Mouse (Mus musculus) urinary bladder, adult 2 months (tissue): ENCODE data around the gene Azin2. TPM values are rescaled to one million over a fixed set of nuclear protein-coding genes. Genes with fewer than 3 reads are reported as not detected.

ENCODE experiments used
- DNase-seq: peaks from one replicate; pipeline ENCODE4 v3.0.0; 2022; ENCODE audit warnings: low spot score
- polyA plus RNA-seq: library from polyadenylated mRNA; depleted of rRNA; stranded (reverse); fragments of >200 nt; gene quantifications from 2 replicates; pipeline ENCODE4 v1.2.3, GENCODE M21; 2012

Azin2 gene
- polyA plus RNA-seq, 1 experiment = 18.8 TPM

GRCm38 (mm10) chr4:128935595-128935994 lies 26.6 kb downstream of the Azin2 start:
- no peak for DNase-seq

DNA sequence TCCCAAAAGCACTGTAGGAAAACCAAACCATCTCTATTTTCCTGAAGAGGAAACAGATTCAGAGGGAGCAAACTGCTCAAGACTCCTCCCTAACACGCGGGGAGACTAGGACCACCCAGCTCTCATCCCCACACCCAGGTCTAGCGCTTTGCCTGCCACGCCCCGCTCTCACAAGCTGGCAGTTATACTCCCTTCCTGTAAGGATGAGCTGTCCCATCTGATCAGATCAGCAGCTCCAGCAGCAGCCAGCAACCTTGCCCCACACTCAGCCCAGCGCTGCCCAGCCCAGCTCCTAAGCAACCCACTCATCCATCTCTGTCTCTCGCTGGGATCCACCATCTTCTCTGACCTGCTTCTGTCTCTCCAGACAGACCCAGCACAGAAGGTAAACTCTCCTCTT lies 29.5 kb downstream of the Azin2 start:
- no peak for DNase-seq

DNA sequence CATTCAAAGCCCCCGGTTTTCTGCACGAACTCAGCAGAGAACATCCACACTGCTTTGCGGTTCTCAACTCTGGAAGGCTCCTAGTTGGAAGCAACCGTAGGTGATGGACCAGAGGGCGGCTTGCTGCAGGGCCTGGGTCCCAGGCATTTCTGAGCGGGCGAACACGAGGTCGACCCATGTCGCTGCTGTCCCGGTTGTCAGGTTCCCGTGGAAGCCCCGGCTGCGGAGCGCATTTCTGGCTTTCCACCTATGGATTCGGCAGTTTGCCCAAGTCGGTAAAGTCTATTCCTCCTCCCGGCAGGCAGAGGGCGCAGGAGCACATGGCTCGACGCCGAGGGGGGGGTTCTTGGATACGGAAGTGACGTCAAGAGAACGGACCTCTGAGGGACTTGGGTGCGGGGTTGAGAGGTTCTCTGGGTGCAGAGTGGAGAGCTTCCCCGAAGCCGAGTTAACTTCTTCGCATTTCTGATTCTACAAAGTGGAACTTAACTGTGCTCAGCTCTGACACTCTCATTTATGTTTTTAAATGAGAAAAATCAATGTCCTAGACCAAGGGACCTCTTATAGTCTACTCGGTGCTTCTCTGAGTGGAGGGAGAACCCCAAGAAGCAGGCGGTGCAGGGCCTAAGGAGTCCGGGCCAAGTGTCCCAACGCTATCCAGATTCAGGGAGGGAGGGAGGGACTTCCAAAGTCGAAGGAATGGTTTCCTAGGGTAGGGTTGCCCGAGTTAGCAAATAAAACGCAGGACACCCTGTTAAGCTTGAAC lies 37.2 kb downstream of the Azin2 start:
- DNase-seq = peak; percentile 60

GRCm38 (mm10) chr4:128923603-128924002 lies 38.6 kb downstream of the Azin2 start:
- no peak for DNase-seq

DNA sequence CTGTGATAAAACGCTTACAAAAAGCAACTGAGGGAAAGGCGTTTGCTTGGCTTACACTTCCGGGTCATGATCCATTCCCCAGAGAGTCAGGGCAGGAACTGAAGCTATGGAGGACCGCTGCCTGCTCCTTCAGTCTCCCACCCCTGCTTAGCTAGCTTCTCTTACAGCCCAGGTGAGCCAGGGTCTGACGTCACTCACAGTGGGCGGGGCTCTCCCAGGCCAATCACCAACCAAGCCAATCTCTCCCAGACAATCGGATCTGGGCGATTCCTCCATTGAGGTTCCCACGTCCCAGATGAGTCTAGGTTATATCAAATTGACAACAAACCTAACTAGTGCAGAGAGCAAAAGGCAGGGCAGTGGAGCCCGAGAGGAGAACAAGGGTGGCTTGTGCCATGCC lies 43.1 kb downstream of the Azin2 start:
- no peak for DNase-seq

- DNase-seq = no peak
These were observed 44.1 kb downstream of the Azin2 start for GRCm38 (mm10) chr4:128918187-128918586.

- DNase-seq = no peak
These were observed 44.5 kb downstream of the Azin2 start for GRCm38 (mm10) chr4:128917756-128918155.

GRCm38 (mm10) chr4:128917119-128917518 lies 45.1 kb downstream of the Azin2 start:
- DNase-seq = no peak

DNA sequence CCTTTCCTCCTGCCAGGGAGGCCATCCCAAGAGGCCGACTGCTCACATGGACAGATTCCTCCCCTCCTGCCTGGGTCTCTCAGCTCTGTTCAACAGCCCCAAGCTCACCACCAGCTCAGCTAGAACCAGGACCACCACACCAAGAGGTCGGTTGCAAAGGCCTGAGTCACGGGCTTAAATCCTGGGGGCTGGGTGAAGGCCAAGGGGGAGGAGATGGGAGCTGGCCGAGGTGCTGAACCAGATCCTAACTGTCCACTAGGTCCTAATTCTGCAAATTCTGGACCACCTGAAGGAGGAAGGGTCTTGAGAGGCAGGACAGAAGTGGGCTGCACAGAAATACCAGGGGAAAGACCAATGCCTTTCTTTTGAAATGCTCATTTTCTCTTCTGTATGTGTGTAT lies 48.4 kb downstream of the Azin2 start:
- no peak for DNase-seq

DNA sequence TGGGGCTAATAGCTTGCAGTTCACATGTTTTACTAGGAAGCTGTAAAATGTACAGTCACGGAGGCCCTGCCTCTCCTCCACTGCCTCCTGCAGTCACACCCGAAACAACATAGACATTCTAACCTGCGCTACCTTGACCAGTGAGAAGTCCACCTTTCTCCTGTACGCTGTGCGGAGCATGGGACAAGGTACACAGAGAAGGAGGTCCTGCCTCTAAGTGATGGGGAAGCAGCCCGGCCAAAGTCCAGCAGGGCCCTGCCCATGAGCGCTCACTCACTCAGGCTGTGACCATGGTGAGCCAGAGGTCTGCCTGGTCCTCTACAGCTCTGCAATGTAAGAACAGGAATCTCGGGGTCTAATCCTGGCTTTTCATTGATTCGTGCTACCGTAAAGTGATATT lies 50.2 kb downstream of the Azin2 start:
- no peak for DNase-seq

DNA sequence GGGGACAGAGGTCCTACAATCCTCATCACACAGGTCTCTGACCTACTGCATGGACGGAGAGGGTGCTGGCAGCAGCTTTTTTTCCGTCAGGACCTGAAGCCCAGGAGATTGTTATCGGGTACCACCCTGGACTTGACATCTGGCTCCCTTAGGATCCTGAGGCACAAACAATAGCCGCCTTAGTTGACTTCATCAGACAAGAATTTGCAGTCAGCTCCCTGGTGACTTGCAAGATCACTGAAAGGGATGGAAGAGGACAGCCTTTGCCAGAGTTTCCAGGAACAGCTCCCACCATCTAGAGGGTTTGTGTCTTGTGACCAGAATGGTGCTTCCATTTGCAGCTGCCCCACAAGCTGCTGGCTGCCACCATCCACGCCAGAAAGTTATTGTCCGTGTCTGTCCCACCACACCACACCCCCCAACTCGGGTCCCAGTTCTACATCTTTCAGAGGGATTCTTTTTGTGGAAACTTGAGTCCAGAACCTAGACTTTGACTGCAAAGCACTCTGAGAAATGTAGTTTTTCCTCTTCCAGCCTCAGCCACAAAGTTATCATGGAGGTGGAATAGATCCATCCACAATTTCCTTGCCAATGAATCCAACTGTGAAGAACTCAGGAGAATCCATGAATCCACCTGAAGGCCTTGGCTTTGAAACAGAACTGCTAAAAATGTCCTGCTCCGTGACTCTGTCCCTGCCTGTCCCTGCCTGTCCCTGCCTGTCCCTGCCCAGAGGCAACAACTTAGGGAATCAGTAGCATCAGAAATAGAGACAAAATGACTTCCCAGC lies 51.8 kb downstream of the Azin2 start:
- DNase-seq = no peak

DNA sequence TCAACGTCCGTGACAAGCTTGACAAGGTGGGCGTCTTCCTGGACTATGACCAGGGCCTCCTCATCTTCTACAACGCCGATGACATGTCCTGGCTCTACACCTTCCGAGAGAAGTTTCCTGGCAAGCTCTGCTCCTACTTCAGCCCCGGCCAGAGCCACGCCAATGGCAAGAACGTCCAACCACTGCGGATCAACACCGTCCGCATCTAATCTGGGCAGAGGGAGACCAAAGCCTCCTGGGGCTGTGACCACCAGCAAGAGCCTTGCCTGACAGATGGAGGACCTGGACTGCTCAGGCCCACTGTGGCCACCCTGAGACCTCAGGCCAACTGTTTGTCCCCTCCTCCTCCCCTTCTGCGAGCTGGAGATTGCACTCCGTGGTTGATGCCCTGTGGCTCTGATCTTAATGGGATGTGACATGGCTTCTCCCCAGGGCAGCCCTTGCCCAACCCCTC lies 52.8 kb downstream of the Azin2 start:
- no peak for DNase-seq

DNA sequence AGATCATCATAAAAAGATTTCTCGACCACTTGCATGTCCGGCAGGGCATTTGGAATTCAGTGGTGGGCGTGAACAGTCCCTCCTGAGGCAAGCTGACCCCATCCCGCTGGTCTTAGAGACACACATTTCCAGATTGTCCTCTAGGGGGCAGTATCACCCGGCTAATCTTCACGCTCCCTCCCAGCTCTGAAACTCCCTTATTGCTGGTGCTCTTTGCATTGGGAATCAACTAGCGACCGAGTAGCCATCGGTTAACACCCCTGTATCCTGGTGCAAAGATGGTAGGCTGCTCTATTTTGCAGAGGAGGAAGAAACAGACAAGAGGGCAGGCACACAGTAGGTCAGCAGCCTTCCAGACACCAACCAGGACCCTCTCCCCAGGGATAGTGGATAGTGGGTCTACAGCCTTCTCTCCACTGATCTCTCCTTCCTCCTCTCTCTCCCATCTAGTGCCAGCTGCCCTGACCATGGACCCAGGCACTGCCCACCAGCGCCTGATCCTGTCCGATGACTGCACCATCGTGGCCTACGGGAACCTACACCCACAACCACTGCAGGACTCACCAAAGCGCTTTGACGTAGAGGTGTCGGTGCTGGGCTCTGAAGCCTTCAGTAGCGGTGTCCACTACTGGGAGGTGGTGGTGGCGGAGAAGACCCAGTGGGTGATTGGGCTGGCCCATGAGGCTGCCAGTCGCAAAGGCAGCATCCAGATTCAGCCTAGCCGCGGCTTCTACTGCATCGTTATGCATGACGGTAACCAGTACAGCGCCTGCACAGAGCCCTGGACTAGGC lies 53.5 kb downstream of the Azin2 start:
- DNase-seq = no peak

GRCm38 (mm10) chr4:128907238-128907968 lies 54.8 kb downstream of the Azin2 start:
- peak; percentile 45 for DNase-seq

- DNase-seq = no peak
These were observed 55.5 kb downstream of the Azin2 start for GRCm38 (mm10) chr4:128906757-128907156.

GRCm38 (mm10) chr4:128905251-128905650 lies 57.0 kb downstream of the Azin2 start:
- DNase-seq = no peak

- DNase-seq = no peak
These were observed 58.0 kb downstream of the Azin2 start for GRCm38 (mm10) chr4:128904035-128904800.

GRCm38 (mm10) chr4:128902390-128902789 lies 59.9 kb downstream of the Azin2 start:
- no peak for DNase-seq

DNA sequence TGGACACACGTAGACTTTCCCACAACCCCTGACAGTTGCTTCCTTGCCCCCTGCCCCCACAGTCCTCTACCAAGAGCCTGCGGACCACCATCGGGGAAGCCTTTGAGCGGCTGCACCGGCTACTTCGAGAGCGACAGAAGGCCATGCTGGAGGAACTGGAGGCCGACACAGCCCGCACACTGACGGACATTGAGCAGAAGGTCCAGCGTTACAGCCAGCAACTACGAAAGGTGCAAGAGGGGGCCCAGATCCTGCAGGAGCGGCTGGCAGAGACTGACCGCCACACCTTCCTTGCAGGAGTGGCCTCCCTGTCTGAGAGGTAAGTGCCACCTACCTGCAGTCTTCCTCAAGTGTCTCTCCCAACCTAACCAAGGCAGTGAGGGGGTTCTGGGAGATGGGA lies 61.8 kb downstream of the Azin2 start:
- no peak for DNase-seq

DNA sequence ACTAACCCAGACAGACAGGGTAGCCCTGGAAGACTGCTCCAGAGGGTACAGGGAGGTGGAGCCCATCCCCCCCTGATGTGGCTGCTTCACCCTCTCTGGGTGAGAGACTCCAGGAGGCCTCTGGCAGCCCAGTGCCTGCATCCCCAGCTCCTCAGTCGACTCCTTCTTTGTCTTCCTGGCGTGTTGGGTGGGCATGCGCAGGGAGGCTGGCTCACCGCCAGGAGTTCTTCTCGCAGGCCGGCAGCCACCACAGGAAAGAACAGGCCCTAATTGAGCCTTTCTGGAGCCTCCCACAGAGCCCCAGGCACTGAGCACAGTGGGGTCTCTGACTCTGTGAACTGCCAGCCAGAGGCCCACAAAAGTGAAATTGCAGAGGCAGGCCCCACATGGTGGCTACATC lies 62.9 kb downstream of the Azin2 start:
- DNase-seq = no peak

DNA sequence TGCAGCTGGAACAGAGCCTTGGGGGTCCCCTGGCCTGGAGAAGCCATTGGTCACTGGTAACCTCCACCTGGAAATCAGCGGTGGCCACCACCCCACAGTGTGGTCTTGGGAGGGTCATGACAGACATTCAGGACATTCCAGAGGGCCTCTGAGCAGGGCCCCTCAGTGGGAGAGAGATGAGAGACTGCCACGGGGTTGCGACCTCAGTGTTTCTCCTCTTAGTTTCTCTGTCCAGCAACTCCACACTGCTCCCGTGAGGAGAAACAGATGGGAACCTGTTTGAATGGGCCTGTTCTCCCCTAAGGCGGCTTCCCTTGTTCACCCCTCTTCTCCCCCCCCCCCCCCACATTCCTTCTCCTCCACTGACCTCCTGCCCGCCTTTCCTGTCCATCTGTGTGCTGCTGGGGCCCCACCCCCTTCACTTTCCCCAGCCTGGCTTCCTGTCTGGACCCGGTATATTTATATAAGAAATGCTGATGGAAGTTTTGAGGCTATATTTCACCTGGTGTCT lies 64.3 kb downstream of the Azin2 start:
- DNase-seq = no peak
